Mouse (Mus musculus) naive thymus-derived CD4-positive, alpha-beta T cell, adult 2 months (primary cell): ENCODE results near the gene Tbcb.
"Not testable (repeated sequence)": the region's sequence is repeated elsewhere in the genome, so short reads cannot be mapped to it uniquely, and the experiment has no call there.

Experiments used
- DNase-seq: peaks from one replicate; pipeline ENCODE4 v3.0.0-alpha.2; 2011; ENCODE audit warnings: low read depth

Gene Tbcb

DNA sequence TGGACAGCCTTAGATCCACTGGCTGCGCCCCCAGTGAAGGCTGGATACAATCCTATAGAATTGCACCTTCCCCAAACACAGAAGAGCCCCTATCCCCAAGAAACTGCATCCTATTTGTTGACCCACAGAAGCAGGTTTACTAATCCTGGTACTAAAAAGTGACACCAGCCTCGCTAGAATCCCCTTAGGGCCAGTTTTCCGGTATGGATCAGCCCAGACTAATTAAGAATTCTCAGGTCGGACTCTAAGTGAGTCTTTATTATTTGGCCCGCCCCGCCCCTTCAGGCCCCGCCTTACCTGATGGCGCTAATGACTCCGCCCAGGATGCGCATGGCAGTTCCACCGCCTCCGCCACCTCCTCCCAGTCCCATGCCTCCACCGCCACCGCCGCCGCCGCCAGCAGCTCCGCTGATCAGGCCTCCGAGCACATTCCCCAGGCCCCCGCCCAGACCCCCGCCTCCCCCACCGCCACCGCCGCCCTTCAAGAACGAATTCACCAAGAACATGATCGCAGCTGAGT lies 38.4 kb downstream of the Tbcb start:
- DNase-seq, result peak; percentile 72

DNA sequence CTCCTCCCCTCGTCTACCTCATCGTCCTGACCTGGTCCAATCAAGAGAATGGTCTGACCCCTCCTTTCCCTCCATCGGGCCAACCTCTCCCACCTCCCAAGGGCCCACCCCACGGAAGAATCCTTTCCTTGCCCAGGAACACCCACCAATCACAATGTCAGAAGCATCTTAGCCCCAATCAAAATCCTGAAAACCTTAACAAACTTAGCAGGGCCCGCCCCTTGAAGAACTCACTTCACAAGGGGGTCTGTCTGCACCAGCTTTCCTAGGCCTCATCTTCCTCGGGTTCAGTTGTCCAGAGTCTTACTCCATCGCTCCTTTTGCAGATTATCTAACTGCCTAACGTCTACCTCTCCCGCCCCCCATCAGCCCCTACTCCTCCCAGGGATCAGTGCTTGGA lies 39.1 kb downstream of the Tbcb start:
- no peak for DNase-seq

DNA sequence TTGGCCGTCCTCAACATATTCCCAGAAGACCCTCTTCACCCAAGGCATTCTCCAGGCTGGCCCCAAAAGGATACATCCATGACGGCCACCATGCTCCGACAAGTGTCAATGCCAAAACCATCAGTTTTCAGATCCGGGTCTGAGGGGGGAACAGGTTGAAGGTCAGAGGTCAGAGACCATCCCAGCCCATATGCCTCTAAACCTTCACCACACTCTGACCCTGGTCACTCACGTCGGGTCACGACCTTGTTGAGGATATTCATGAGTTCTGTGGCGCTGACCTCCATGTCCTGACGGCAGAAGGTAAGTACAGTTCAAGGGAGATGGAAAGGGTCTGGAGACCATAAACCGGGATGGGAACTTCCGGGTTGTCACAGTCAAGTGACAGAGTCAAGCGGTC lies 40.0 kb downstream of the Tbcb start:
- no peak for DNase-seq

DNA sequence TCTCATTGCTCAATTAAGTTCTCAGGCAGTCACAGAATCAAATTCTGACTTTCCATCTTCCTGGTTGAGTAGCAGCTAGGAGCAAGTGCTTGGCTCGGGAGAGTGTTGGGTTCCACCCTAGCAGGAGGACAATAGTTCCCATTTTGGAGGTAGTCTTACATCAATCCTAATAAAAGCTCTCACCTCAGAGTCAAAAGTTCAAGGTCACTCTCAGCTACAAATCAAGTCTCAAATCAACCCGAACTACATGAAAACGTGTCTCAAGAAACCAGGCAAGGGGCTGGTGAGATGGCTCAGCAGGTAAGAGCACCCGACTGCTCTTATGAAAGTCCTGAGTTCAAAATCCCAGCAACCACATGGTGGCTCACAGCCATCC lies 43.0 kb downstream of the Tbcb start:
- DNase-seq, result no peak

DNA sequence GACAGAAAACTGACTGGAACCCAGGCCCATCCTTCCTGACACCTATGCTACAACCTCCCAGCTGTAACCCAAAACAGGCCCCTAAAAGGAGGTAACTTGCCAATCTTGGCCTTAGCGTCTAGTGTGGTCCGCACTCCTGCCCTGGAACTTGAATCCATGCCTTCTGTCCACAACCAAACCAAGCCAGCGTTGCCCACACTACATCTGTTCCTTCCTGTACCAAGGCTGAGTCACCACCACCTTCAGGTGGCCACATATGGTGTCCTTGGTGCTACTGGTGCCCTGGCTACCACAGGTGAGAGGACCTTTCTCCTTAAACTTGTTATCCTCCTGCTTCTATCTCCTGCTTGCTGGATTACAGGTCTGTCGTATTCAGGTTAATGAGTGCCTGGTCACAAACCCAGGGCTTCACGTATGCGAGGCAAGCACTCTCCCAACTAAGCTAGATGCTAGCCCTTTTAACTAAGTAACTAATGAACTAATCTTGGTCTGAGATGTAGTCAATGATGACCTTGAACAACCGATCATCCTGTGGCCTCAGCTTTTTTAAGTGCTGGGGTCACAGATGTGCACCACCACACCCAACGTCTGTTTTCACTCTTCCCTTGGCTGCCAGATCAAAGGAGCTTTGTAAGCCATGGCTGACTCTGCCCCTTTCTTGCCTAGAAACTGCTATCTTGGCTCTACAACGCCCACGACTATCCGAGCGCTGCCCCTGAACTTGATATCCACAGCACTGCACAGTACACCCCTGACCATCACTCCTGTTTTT lies 43.5 kb downstream of the Tbcb start:
- DNase-seq, result no peak

DNA sequence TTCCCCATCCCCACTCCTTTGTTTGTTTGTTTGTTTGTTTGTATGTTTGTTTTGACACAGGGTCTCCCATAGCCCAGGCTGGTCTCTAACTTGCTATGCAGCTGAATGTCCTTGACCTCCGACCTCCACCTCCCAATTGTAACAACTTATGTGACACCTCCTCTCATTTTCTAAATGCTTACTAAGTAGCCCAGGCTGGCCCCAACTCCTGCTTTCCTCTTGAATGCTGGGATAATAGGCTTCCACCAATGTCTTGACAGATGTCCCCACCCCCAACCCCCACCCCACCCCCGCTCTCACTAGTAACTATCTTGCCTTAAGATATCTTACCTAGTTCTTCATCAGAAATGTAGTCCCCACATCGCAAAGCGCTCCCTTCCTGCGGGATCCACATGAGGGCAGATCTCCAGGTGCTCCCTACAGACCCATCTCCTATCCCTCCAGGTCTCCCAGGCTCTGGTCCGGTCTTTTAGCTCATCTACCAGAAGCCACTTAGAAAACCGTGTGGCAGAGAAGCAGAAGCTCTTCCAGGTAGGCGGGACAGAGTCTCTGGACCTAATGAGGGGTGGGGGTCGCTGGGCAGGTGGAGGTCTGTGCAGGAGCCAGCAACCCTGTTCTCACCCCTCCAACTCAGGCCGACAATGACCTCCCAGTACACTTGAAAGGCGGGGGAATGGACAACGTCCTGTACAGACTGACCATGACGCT lies 47.3 kb downstream of the Tbcb start:
- no peak for DNase-seq

DNA sequence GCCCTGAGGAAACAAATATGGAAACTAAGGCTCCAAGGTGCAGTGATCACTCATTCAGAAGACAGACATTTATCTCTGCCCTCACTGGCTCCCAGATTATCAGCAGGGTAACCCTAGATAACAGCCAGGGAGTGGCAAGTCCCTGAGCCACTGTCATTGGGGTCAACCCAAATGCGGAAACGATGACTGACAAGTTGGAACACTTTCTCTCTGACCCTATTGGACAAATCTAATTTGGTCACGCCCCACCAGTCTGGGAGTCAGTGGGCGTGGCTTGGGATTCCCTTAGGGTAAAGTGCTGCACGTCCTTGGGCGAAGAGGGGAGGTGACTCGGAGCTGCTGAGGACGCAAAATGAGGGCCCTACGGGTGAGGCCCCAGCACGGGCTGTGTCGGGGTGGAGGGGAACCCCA lies 48.2 kb downstream of the Tbcb start, which contains the start of gene Cox7a1:
Gene Cox7a1 (plus strand): TSS at position 266 of the 411 bp plus-strand sequence.
- DNase-seq, result peak; percentile 66

DNA sequence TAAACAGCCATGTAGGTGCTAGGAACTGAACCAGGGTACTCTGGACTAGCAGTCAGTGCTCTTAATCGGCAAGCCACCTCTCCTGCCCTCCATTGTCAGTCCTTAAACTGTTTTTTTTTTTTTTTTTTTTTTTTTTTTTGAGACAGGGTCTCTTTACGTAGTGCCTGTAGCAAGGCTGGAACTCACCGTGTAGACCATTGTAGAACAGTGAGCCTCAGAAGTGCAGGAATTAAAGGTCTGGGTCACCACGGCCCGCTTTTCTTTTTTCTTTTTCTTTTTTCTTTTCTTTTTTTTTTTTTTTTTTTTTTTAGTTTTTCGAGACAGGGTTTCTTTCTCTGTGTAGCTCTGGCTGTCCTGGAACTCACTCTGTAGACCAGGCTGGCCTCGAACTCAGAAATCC lies 48.9 kb downstream of the Tbcb start:
- DNase-seq, result not testable (repeated sequence)

DNA sequence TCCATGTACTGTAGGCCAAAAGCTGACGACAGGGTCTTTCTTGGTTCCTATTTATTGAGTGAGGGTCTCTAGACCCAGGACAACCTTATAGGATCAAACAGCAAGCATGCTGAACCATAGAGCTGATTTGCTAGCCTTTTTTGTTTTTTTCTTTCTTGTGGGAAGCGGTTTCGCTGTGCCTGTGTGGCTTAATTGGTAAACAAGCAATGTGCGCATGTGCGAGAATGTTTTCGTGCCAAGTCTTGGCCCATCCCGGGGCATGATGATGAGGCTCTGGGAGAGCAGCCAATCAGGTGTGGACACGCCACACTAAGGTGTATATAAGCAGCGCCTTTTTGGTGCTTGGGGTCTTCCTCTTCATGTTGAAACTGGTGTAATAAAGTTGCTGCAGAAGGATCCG lies 50.1 kb downstream of the Tbcb start:
- not testable (repeated sequence) for DNase-seq

DNA sequence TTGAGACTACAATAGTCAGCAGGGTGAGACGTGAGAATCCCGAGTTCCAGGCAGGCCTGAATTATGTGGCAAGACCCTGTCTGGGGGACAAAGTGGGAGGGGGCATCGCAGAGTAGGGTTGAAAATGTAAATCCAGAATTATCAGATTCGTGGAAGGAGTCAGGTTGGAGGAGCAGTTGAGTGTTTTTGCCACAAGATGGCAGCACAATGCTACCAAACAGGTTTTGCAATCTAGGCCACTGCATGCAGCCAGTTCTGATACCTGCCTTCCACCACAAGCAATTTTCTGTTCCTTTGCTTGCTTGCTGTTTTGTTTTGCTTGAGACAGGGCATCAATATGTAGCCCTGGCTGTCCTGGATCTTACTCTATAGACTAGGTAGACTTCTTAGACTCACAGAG lies 50.8 kb downstream of the Tbcb start:
- peak; percentile 90 for DNase-seq

DNA sequence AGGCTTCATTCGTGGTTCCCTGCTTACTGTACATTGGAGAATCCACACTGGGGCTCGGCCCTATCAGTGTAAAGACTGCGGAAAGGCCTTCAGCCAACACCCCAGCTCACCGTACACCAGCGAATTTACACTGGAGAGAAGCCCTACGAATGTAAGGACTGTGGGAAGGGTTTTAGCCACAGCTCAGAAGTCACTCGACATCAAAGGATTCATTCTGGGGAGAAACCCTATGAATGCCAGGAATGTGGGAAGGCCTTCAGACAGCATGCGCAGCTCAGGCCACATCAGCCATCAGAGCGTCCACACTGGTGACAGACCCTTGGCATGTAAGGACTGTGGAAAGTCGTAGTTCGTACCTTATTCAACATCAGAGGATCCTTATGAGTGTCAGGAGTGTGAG lies 53.8 kb downstream of the Tbcb start:
- DNase-seq, result no peak

DNA sequence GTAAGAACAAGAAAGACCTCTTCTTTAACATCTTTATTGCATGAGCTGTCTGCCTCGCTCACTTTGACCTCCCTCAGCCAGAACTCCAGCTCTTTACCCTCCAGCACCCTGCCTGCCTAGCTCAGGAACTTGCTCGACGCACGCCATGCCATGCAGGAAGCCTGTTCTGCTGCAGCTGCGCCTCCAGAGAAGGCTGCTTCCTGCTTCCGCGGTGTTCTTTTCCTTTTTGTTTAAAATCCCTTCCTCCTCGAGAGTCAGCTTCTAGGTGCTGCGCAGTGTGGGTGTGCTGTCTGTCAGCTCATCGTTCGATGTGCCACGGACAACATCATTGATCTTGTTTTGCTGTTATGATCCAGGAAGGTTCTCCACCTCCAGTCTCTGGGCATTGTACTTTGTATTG lies 55.6 kb downstream of the Tbcb start:
- DNase-seq, result peak; percentile 53
